Mouse (Mus musculus) erythroblast, embryonic 14.5 days (primary cell): Measurements from ENCODE around the gene Rnh1. TPM values are rescaled to one million over a fixed set of nuclear protein-coding genes. Genes with fewer than 3 reads are reported as not detected.
A peak's percentile ranks its signal among the peaks of the same experiment; 100 is the strongest.

Experiments used
- H3K27me3 ChIP-seq: 2 replicates; pipeline ENCODE4 v1.6.1; 2012; ENCODE audit warnings: inconsistent platforms; ENCODE audit not compliant: control insufficient read depth
- H3K36me3 ChIP-seq: 2 replicates; pipeline ENCODE4 v1.6.1; 2012; ENCODE audit warnings: mild to moderate bottlenecking, inconsistent platforms; ENCODE audit not compliant: control insufficient read depth
- H3K4me1 ChIP-seq: 2 replicates; pipeline ENCODE4 v1.6.1; 2012; ENCODE audit warnings: inconsistent platforms; ENCODE audit not compliant: control insufficient read depth
- H3K4me3 ChIP-seq: replicated peaks from 2 replicates; pipeline ENCODE3; 2012; ENCODE audit warnings: moderate library complexity, mild to moderate bottlenecking, inconsistent platforms
- H3K9me3 ChIP-seq: 2 replicates; pipeline ENCODE4 v1.6.1; 2012; ENCODE audit warnings: low read length, inconsistent platforms, mixed read lengths; ENCODE audit not compliant: control insufficient read depth
- GATA1 ChIP-seq: IDR thresholded peaks from 2 replicates; pipeline ENCODE4 v1.6.1; 2012; ENCODE audit warnings: low read length, inconsistent platforms, mixed read lengths
- TAL1 ChIP-seq: IDR thresholded peaks from 3 replicates; pipeline ENCODE4 v1.6.1; 2012; ENCODE audit warnings: low read length, inconsistent platforms, mixed read lengths
- polyA plus RNA-seq: library from polyadenylated mRNA; stranded (reverse); fragments of >175 nt; gene quantifications from 2 replicates; pipeline ENCODE4 v1.2.3, GENCODE M21; 2012

The Rnh1 gene
- polyA plus RNA-seq, 1 experiment: 0.48 TPM

GRCm38 (mm10) chr7:141206182-141206937 is 33.7 kb upstream of the Rnh1 start:
- TF ChIP-seq TAL1 (no peak), GATA1 (no peak)
- peaks cover 91% of the 10 kb centered on the region for H3K4me1 ChIP-seq
- H3K27me3 ChIP-seq: no peaks in the 10 kb centered on the region
- peaks cover 91% of the 10 kb centered on the region for H3K36me3 ChIP-seq
- no peak overlapping the region for H3K4me3 ChIP-seq
- no peaks in the 10 kb centered on the region for H3K9me3 ChIP-seq

- no peaks in the 10 kb centered on the region for H3K27me3 ChIP-seq
- H3K9me3 ChIP-seq: no peaks in the 10 kb centered on the region
- peaks cover 91% of the 10 kb centered on the region for H3K36me3 ChIP-seq
- TF ChIP-seq TAL1: no peak
- no peak for TF ChIP-seq GATA1
- peaks cover 90% of the 10 kb centered on the region for H3K4me1 ChIP-seq
- no peak overlapping the region for H3K4me3 ChIP-seq
Measured at GRCm38 (mm10) chr7:141205504-141205903, 32.8 kb upstream of the Rnh1 start.

- Histone ChIP-seq H3K9me3 (no peaks in the 10 kb centered on the region), H3K36me3 (peaks cover 93% of the 10 kb centered on the region), H3K4me1 (peaks cover 90% of the 10 kb centered on the region), H3K27me3 (no peaks in the 10 kb centered on the region), H3K4me3 (no peak overlapping the region)
- no peak for TF ChIP-seq GATA1
Measured at GRCm38 (mm10) chr7:141204546-141204945, 31.9 kb upstream of the Rnh1 start.

GRCm38 (mm10) chr7:141198121-141198520 is 25.5 kb upstream of the Rnh1 start:
- H3K4me3 ChIP-seq: peak overlapping the region; percentile 53
- TF ChIP-seq TAL1: no peak
- TF ChIP-seq GATA1: no peak
- peaks cover 55% of the 10 kb centered on the region for H3K36me3 ChIP-seq
- peaks cover 86% of the 10 kb centered on the region for H3K4me1 ChIP-seq
- H3K9me3 ChIP-seq: no peaks in the 10 kb centered on the region
- no peaks in the 10 kb centered on the region for H3K27me3 ChIP-seq

GRCm38 (mm10) chr7:141196619-141197282 is 24.1 kb upstream of the Rnh1 start:
- Histone ChIP-seq H3K9me3 (no peaks in the 10 kb centered on the region), H3K27me3 (no peaks in the 10 kb centered on the region), H3K36me3 (peaks cover 57% of the 10 kb centered on the region), H3K4me1 (peaks cover 91% of the 10 kb centered on the region), H3K4me3 (peak overlapping the region; percentile 53)
- TF ChIP-seq GATA1 (peak; percentile 26; the same call in 1 of the 2 replicates), TAL1 (no peak)

GRCm38 (mm10) chr7:141195754-141196153 is 23.1 kb upstream of the Rnh1 start:
- Histone ChIP-seq H3K9me3 (no peaks in the 10 kb centered on the region), H3K4me3 (peak overlapping the region; percentile 78), H3K36me3 (peaks cover 59% of the 10 kb centered on the region), H3K4me1 (peaks cover 95% of the 10 kb centered on the region), H3K27me3 (no peaks in the 10 kb centered on the region)
- TF ChIP-seq TAL1 (no peak), GATA1 (no peak)

GRCm38 (mm10) chr7:141194830-141195229 is 22.2 kb upstream of the Rnh1 start:
- Histone ChIP-seq H3K4me1 (peaks cover 93% of the 10 kb centered on the region), H3K4me3 (peak overlapping the region; percentile 78)
- TF ChIP-seq GATA1 (no peak), TAL1 (no peak)

GRCm38 (mm10) chr7:141194409-141194808 is 21.8 kb upstream of the Rnh1 start:
- Histone ChIP-seq H3K27me3 (no peaks in the 10 kb centered on the region), H3K36me3 (peaks cover 59% of the 10 kb centered on the region), H3K4me3 (peak overlapping the region; percentile 78), H3K9me3 (no peaks in the 10 kb centered on the region), H3K4me1 (peaks cover 89% of the 10 kb centered on the region)
- TF ChIP-seq GATA1: no peak
- TF ChIP-seq TAL1: no peak

More at GRCm38 (mm10) chr7:141194830-141195229, 22.2 kb upstream of the Rnh1 start:
- Histone ChIP-seq H3K27me3 (no peaks in the 10 kb centered on the region), H3K36me3 (peaks cover 59% of the 10 kb centered on the region), H3K9me3 (no peaks in the 10 kb centered on the region)

- Histone ChIP-seq H3K4me1 (peaks cover 88% of the 10 kb centered on the region), H3K27me3 (no peaks in the 10 kb centered on the region), H3K9me3 (no peaks in the 10 kb centered on the region), H3K36me3 (peaks cover 62% of the 10 kb centered on the region), H3K4me3 (peak within 1 kb of the TSS; percentile 78)
- TF ChIP-seq GATA1: no peak
Measured at GRCm38 (mm10) chr7:141193948-141194347, 21.3 kb upstream of the Rnh1 start, which contains the start of the genes Hras and Lrrc56. Gene Hras (minus strand): TSS chr7:141194005. Gene Lrrc56 (plus strand): TSS chr7:141194157.
